Mouse (Mus musculus) spleen, postnatal 10 days (tissue): ENCODE results near the gene Dclre1c.

ENCODE experiments used
- DNase-seq, 2 experiments: peaks; one replicate each; pipeline ENCODE4 v3.0.0; 2021 to 2022; ENCODE audit warnings: low spot score in 2 of 2

Dclre1c gene

DNA sequence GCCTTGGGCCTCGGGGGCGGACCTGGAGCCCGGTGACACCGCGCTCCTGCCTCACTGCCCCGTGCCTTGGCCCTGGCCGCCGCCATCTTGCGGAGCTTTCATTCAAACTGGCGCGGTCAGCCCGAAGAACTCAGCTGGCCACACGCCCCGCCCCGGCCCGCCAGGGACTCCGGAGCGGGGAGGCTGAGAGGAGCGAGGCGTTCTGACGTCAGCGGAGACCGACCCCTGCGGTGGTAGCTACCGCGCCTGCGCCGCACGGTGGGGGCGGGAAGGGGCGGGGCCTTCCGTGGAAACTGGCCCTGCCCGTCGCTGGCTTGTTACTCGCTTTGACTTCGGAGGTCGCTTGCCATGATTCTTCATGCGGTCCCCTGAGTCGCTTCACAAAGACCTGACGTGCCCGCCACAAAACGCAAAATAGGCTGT is 50.9 kb downstream of the Dclre1c start, which contains the start of gene Suv39h2:
Gene Suv39h2 (minus strand): TSS at position 171 of the 423 bp plus-strand sequence.
- peak; percentile 97 to 98 for DNase-seq

DNA sequence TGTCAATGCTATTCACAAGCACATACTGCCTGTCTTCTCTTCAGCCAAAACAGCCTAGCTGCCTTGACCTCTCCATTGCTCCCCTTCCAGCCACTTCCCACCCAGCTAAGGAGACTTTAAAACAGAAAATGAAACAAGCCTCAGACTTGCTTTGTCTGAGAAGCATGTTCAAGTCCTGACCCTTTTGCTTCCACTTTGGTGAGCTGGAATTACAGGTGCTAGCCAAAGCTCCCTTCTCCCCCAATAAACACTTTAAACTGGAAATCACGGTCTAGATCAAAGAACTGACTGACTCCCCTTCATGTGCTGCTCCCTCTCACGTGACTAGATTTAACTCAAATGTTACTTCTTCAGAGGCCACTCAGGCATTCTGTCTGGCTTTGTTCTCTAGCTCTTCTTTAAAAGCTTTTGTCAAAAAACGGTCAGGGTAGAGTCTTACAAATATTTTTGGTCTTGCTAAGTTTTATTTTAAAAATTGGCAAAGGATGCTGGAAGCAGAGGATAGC is 51.9 kb downstream of the Dclre1c start:
- peak in 1 of 2 experiments; percentile 17 for DNase-seq

DNA sequence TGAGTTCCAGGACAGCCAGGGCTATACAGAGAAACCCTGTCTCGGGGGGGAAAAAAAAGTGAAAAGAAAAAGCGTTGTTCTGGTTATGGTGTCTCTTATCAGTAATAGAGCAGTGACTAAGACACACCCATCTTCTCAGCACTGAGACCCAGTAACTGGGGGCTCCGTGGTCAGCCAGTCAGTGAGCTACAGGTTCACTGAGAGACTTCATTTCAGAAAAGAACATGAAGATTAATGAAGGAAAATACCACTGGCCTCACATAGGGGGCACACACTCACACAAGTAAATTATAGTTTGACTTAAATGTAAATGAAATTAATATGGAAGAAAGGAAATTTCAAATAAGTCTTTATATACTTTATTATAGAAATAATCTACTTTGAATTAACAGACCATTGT is 56.3 kb downstream of the Dclre1c start:
- no peak for DNase-seq

DNA sequence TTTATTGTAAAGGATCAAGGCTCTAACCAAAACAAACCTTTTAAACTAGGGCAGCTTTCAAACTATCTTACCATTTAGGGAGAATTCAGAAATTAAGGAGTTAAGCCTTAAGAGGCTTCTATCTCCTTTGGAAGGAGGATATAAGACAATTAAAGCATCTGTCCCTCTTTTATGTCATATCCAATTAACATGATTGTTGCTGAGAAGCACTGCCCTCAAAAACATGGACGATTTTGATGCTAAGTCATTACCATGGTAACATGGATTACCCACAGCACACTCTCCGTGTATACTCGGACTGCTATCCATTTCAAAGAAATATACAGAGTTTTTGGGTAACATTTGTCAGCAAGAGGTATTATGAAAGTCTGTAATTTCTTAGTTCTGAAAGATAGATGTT is 65.9 kb downstream of the Dclre1c start:
- DNase-seq, result no peak

DNA sequence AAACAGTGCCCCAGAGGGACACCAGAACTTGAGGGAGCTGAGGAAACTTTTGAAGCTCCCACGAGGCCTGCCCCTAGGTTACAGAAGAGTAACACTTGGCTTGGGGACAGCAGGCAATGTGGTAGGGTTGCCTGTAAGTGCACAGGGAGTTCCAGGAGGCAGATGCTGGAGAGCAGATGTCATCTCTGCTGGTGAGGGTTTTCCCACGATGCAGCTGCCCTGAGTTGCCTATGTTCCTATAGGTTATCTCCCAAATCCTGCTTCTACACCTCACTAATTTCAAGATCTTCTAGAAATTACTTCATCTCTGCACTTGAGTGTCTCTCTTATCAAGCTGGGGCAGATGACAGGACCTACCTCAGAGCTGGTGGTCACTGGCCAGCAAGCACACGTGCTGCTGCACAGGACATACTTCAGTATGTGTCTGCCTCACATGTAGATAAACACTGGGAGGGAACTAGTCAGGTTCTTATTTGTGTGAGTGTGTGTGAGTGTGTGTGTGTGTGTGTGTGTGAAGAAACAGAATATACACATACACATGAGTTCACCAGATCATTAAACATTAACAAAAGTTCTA is 70.0 kb downstream of the Dclre1c start:
- no peak for DNase-seq

DNA sequence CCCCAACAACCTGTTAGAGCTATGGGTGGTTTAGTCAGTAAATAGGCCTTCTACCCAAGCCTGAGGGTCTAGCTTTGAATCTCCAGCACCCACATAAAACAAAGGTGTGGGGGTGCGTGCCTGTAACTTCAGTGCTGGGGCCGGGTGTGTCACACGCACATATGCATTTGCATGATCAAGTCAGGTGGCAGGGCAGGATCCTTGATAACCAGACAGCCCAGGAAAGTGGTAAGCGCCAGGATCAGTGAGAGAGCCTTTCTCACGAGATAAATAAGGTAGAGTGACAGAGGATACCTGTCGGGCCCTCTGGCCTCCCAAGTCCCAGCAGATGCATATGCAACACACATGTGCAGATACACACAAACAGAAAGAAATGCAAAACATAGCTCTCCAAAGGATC is 75.6 kb downstream of the Dclre1c start:
- DNase-seq, result no peak

DNA sequence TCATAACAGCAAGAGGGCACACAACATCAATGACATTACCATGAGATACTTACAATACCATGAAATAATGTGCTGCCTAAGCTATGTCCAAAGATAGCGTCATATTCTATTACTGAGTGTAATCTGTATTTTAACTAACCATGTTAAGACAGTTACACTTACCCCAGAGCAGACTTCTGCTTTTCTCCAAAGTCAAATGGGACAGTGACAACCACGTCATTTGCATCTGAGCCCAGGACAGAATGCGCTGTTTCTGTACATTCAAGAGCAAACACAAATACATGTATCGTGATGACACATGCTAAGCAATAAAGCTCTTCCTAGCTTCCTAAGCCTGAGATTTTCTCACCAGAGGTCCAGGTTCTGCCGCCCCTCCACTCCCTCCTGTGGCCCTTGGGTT is 77.0 kb downstream of the Dclre1c start:
- no peak for DNase-seq

DNA sequence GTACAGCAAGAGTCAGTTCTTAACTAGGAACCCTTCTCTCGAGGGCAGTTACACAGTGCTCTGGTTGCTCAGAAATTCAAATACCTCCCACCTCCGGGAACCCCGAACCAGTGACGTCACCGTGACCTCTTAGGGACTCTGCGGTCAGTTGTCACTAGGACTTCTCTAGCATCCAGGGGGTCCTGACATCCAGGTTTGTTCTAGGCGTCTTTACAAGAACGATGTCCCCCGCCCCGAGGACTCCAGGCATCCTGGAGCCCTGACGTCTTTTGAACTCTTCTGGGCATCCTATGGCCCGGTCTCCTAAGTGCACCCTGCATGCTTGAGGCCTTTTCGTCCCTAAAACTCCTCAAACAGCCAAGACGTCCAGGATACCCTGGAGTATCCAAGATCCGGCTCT is 88.1 kb downstream of the Dclre1c start:
- peak in 1 of 2 experiments; percentile 72 for DNase-seq

DNA sequence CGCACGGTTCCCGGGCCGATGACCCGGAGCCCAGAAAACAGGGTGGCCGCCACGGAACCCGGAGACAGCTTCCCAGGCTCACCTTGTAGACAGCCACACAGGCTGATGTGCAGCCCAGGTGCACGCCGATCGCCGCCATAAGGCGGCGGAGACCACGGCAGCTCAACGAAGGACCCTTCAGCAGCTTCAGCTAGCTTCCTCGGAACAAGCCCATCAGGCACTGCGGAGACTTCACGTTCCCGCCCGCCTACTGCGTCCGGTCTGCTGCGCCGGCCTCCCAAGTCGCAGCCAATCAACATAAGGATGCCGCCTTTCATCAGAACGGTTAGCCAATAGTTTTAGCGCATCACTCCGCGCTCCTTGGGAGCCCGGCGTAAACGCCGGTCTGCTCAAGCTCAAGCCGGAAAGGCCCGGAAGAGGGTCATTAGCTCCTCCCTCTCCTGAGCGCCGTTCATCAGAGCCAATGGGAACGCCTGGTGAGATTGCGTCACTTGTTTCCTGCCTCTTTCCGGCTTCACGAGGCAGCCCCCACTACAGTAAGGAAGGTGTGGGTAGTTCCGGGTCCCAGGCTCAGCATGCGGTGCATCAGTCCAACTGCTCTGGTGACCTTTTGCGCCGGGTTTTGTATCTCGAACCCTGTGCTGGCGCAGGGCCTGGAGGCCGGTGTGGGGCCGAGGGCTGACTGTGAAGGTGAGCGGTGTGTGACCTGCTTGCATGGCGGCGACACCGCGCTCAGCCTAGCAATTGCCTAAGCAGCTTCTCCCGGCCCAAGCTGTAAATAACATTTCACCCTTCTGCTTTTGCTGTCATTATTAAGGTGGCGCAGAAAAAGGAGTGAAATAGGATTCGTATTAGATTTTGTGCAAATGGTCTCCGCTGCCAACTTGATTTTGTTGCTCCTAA is 88.9 kb downstream of the Dclre1c start, which contains the start of the genes Gm45902, Hspa14 and Cdnf:
Gene Gm45902 (minus strand): TSS at position 239 of the 903 bp plus-strand sequence.
Gene Hspa14 (minus strand): TSS at position 263 of the 903 bp plus-strand sequence.
Gene Cdnf (plus strand): TSS at position 479 of the 903 bp plus-strand sequence.
- DNase-seq, result peak; percentile 94
